24 mouse cellular contexts compared by ENCODE assay signal in the genomic region with DNA sequence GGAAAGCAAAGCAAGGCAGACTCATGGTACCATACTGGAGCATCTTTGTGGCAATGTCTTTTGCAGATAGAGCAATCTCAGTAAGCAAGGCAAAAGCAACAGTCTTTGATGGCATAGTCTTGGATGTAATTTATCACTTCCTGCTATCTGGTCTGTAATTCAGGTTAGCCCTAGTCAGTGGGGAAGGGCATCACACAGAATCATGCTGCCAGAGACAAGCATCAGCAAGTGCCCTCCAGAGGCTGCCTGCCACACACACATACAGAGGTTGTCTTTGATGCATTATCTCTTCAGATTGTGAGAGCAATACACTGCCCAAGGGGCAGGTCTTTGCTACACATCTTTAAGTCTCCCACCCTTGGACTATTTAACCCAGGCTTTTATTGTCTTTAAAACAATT. TPM values are rescaled to one million over a fixed set of nuclear protein-coding genes. Genes with fewer than 3 reads are reported as not detected.
A peak's percentile ranks its signal among the peaks of the same experiment; 100 is the strongest.
DNase-seq lines count a peak whose midpoint lies in the region; ATAC-seq and TF ChIP-seq lines count a peak whose summit lies in the region.
"Had no signal": no experiment of that assay in that cellular context is flagged by ENCODE, and none has a peak within 500 bp of the region (broad histone marks: within the 10 kb centered on the region; RNA-seq: fewer than 3 reads in every experiment).

No protein-coding gene starts in this region.

- peak; percentile 44 for ATAC-seq in CD4-positive, CD25-positive, alpha-beta regulatory T cell, adult 4 months
- no peak for ATAC-seq in forebrain, embryonic 11.5 days (replicated peaks; ENCODE audit: low FRiP score)
- ATAC-seq: forebrain, embryonic 13.5 days; forebrain, embryonic 15.5 days; forebrain, postnatal 0 days had no signal

- peaks cover 2% of the 10 kb centered on the region; the same call in 1 of the 2 replicates for H3K4me1 ChIP-seq in forebrain, embryonic 11.5 days (replicated peaks; ENCODE audit: control insufficient read depth, insufficient read depth, low read length)
- H3K4me1 ChIP-seq: embryonic facial prominence, embryonic 13.5 days; embryonic facial prominence, embryonic 15.5 days had no signal

- H3K36me3 ChIP-seq in forebrain, embryonic 11.5 days (ENCODE audit: control insufficient read depth, insufficient read depth, low read length) = no peaks in the 10 kb centered on the region
- H3K36me3 ChIP-seq: embryonic facial prominence, embryonic 13.5 days; embryonic facial prominence, embryonic 15.5 days; forebrain, embryonic 15.5 days had no signal

- no peak overlapping the region for H3K4me2 ChIP-seq in forebrain, embryonic 11.5 days (ENCODE audit: low read depth, low read length, severe bottlenecking)
- H3K4me2 ChIP-seq: embryonic facial prominence, embryonic 13.5 days; embryonic facial prominence, embryonic 15.5 days; forebrain, embryonic 13.5 days; forebrain, embryonic 15.5 days had no signal

- peak; percentile 32 for DNase-seq in CD4-positive, CD25-positive, alpha-beta regulatory T cell, adult 2 months (ENCODE audit: low read depth, low spot score)
- peak; percentile 8 for DNase-seq in brain, embryonic 14.5 days (ENCODE audit: low read depth)
- peak; percentile 20 for DNase-seq in naive thymus-derived CD4-positive, alpha-beta T cell, adult 2 months (ENCODE audit: low read depth)
- no peak for DNase-seq in frontal cortex, postnatal 36 days (ENCODE audit: low spot score in 2 of 2)
- no peak for DNase-seq in forebrain, embryonic 11.5 days (ENCODE audit: low spot score)
- DNase-seq in gastrocnemius, postnatal 10 days = no peak
- DNase-seq: adrenal gland, adult 8-10 months; adrenal gland, postnatal 14 days; adrenal gland, postnatal 36 days; cerebellum, adult 11 months; cerebellum, adult 18-20 months; cerebellum, adult 8-10 months; cerebellum, adult 9-11 months; cerebellum, postnatal 14 days; cerebellum, postnatal 36 days; embryo, embryonic 11 days; forebrain, postnatal 0 days had no signal

- no peak overlapping the region for H3K9ac ChIP-seq in forebrain, embryonic 11.5 days (ENCODE audit: low read length)
- H3K9ac ChIP-seq: embryonic facial prominence, embryonic 13.5 days; embryonic facial prominence, embryonic 15.5 days; forebrain, embryonic 13.5 days; forebrain, embryonic 15.5 days; forebrain, postnatal 0 days had no signal

- no peaks in the 10 kb centered on the region for H3K27me3 ChIP-seq in forebrain, embryonic 11.5 days (ENCODE audit: control insufficient read depth, insufficient read depth, low read length)
- H3K27me3 ChIP-seq: embryonic facial prominence, embryonic 13.5 days; embryonic facial prominence, embryonic 15.5 days; forebrain, embryonic 13.5 days; forebrain, embryonic 15.5 days had no signal

- no peaks in the 10 kb centered on the region for H3K9me3 ChIP-seq in forebrain, embryonic 11.5 days (ENCODE audit: control insufficient read depth, low read length)
- H3K9me3 ChIP-seq: embryonic facial prominence, embryonic 13.5 days; embryonic facial prominence, embryonic 15.5 days; forebrain, embryonic 10.5 days; forebrain, embryonic 13.5 days; forebrain, embryonic 15.5 days had no signal

- no peak overlapping the region for H3K4me3 ChIP-seq in forebrain, embryonic 11.5 days (ENCODE audit: low read depth, low read length)
- H3K4me3 ChIP-seq: embryonic facial prominence, embryonic 13.5 days; embryonic facial prominence, embryonic 15.5 days; erythroblast, embryonic 14.5 days; forebrain, embryonic 10.5 days; forebrain, embryonic 13.5 days; forebrain, embryonic 15.5 days had no signal

- TF ChIP-seq POLR2A in brain, embryonic 14.5 days (IDR thresholded peaks at IDR 0.05; ENCODE audit: borderline replicate concordance, extremely low read depth, insufficient read depth, insufficient read length, poor library complexity, severe bottlenecking) = no peak

- H3K27ac ChIP-seq in forebrain, embryonic 11.5 days (ENCODE audit: low read depth, low read length) = no peak overlapping the region
- H3K27ac ChIP-seq: embryonic facial prominence, embryonic 13.5 days; embryonic facial prominence, embryonic 15.5 days; forebrain, embryonic 10.5 days; forebrain, embryonic 13.5 days; forebrain, embryonic 15.5 days had no signal

- no peak for TF ChIP-seq CTCF in brain, embryonic 14.5 days (IDR thresholded peaks at IDR 0.05; ENCODE audit: borderline replicate concordance, extremely low read depth, insufficient read depth, insufficient read length)

RNA-seq across cellular contexts. Expression of gene Tnik, which starts 8.9 kb away (rescaled TPM):
- 10 to 100 TPM; 63.1 to 70.1 TPM for polyA plus RNA-seq in CD4-positive, CD25-positive, alpha-beta regulatory T cell, adult 4 months (2017; shearing (Covaris generic))
- polyA plus RNA-seq in brain, embryonic 14.5 days (2012; rRNA removed) = 43.5 and 73.8 TPM in 2 replicates
- polyA plus RNA-seq in forebrain, embryonic 11.5 days (2014; fragmentation: Nextera tagmentation; extraction: Ambion mirVana) = 21.7 and 26.2 TPM in 2 replicates
- total RNA-seq in gastrocnemius, postnatal 10 days (2021) = 10 to 100 TPM; 70.8 to 72.5 TPM
- polyA plus RNA-seq: erythroblast, embryonic 14.5 days had no signal

Comparison
In these comparisons a context has a peak if more than half of its experiments do, and no peak if none do; other contexts are left out.
1. DNase-seq: peak in CD4-positive, CD25-positive, alpha-beta regulatory T cell, adult 2 months (single experiment), brain, embryonic 14.5 days (single experiment) and naive thymus-derived CD4-positive, alpha-beta T cell, adult 2 months (single experiment); none in frontal cortex, postnatal 36 days (0 of 2), forebrain, embryonic 11.5 days (single experiment) and gastrocnemius, postnatal 10 days (single experiment).